Mouse (Mus musculus): Measurements from ENCODE around the gene Fnbp1l.

DNA sequence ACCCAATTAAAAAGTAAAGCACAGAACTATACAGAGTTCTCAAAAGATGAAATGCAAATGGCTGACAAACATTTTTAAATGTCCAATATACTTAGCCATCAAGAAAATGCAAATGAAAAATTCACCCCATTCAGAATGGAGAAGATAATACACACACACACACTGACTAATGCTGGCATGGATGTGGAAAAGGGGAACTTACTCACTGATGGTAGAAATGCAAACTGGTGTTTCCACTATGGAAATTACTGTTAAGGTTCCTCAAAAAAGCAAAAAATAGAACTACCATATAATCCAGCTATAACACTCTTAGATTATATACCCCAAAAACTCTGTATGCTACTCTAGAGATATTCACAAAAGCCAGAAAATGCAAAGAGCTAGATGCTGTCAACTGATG is 42.2 kb downstream of the Fnbp1l start:
- TF ChIP-seq TAL1 (IDR thresholded peaks at IDR 0.05; ENCODE audit: low read length) (no peak), GATA1 (IDR thresholded peaks at IDR 0.05; ENCODE audit: low read length) (no peak)
